Mouse (Mus musculus) kidney, embryonic 16.5 days (tissue): ENCODE results near the gene Shbg. TPM values are rescaled to one million over a fixed set of nuclear protein-coding genes. Genes with fewer than 3 reads are reported as not detected.
"Not testable (repeated sequence)": the region's sequence is repeated elsewhere in the genome, so short reads cannot be mapped to it uniquely, and the experiment has no call there.

Source experiments
- ATAC-seq: fragments of 200-750 bp; cut with Nextera tagmentation; 2 replicates; pipeline ENCODE4 v1.8.0; 2017; ENCODE audit warnings: moderate TSS enrichment; ENCODE audit not compliant: low FRiP score, low TSS enrichment
- H3K27ac ChIP-seq: fragments of 300-500 bp; sonication (generic); 2 replicates; pipeline ENCODE4 v1.5.1; 2014; ENCODE audit warnings: low read length
- H3K27me3 ChIP-seq: fragments of 300-500 bp; sonication (generic); 2 replicates; pipeline ENCODE4 v1.6.1; 2014; ENCODE audit warnings: low read length, control low read depth, mixed read lengths; ENCODE audit not compliant: insufficient read depth
- H3K36me3 ChIP-seq: fragments of 300-500 bp; sonication (generic); 2 replicates; pipeline ENCODE4 v1.6.1; 2014; ENCODE audit warnings: low read length, control low read depth, mixed read lengths; ENCODE audit not compliant: insufficient read depth
- H3K4me1 ChIP-seq: fragments of 300-500 bp; sonication (generic); 2 replicates; pipeline ENCODE4 v1.6.1; 2014; ENCODE audit warnings: low read length, control low read depth, mixed read lengths; ENCODE audit not compliant: insufficient read depth
- H3K4me2 ChIP-seq: fragments of 300-500 bp; sonication (generic); replicated peaks from 2 replicates; pipeline ENCODE4 v1.6.1; 2014; ENCODE audit warnings: low read depth, low read length
- H3K4me3 ChIP-seq: fragments of 300-500 bp; sonication (generic); 2 replicates; pipeline ENCODE4 v1.5.1; 2014; ENCODE audit warnings: mild to moderate bottlenecking, low read length
- H3K9ac ChIP-seq: fragments of 300-500 bp; sonication (generic); replicated peaks from 2 replicates; pipeline ENCODE4 v1.6.1; 2014; ENCODE audit warnings: low read length
- H3K9me3 ChIP-seq: fragments of 300-500 bp; sonication (generic); 2 replicates; pipeline ENCODE4 v1.6.1; 2016; ENCODE audit warnings: low read length, control low read depth
- WGBS: fragments of 180-500 bp; shearing (Covaris S2); extraction: QIAGEN DNeasy Blood & Tissue Kit; methylation state at CpG from one replicate; pipeline ENCODE4 v1.1.7; 2014; 5-methylcytosine and 5-hydroxymethylcytosine counted together
- polyA plus RNA-seq: library from polyadenylated mRNA; unstranded; fragments of >200 nt; fragmentation: Nextera tagmentation; extraction: Ambion mirVana; gene quantifications from 2 replicates; pipeline ENCODE4 v1.2.1, GENCODE M21; 2015

The Shbg gene
- polyA plus RNA-seq, 1 experiment from 2014 or later = not detected

GRCm38 (mm10) chr11:69614257-69614588, 3.5 kb downstream of the Shbg start:
- 53% methylated on average over 11 of the region's 11 CpGs for WGBS
- H3K9me3 ChIP-seq, H3K27ac ChIP-seq, H3K27me3 ChIP-seq, H3K36me3 ChIP-seq, H3K4me3 ChIP-seq, H3K9ac ChIP-seq, ATAC-seq, H3K4me1 ChIP-seq: not testable (repeated sequence)
- peak overlapping the region; percentile 43; the same call in 1 of the 2 replicates for H3K4me2 ChIP-seq

- 12% methylated on average over 18 of the region's 19 CpGs for WGBS
- Histone ChIP-seq H3K27me3 (no peaks in the 10 kb centered on the region), H3K4me3 (peak overlapping the region; percentile 8; the same call in 1 of the 2 replicates), H3K4me1 (peaks cover 4% of the 10 kb centered on the region; the same call in 1 of the 2 replicates), H3K9me3 (no peaks in the 10 kb centered on the region), H3K27ac (no peak overlapping the region), H3K4me2 (peak overlapping the region; percentile 43; the same call in 1 of the 2 replicates), H3K36me3 (no peaks in the 10 kb centered on the region), H3K9ac (peak overlapping the region; percentile 53)
- ATAC-seq = no peak
These were observed 4.0 kb downstream of the Shbg start for GRCm38 (mm10) chr11:69613553-69614256.

GRCm38 (mm10) chr11:69610899-69611298, 6.8 kb downstream of the Shbg start:
- Histone ChIP-seq H3K36me3 (no peaks in the 10 kb centered on the region), H3K4me3 (no peak overlapping the region), H3K9ac (no peak overlapping the region), H3K27ac (no peak overlapping the region), H3K9me3 (no peaks in the 10 kb centered on the region), H3K27me3 (no peaks in the 10 kb centered on the region), H3K4me2 (no peak overlapping the region), H3K4me1 (peaks cover 9% of the 10 kb centered on the region; the same call in 1 of the 2 replicates)
- no peak for ATAC-seq
- 53% methylated on average over 4 of the region's 4 CpGs for WGBS

- Histone ChIP-seq H3K4me3 (no peak overlapping the region), H3K27me3 (peaks cover 3% of the 10 kb centered on the region), H3K27ac (no peak overlapping the region), H3K4me2 (no peak overlapping the region), H3K9ac (no peak overlapping the region), H3K9me3 (no peaks in the 10 kb centered on the region), H3K36me3 (no peaks in the 10 kb centered on the region), H3K4me1 (peaks cover 17% of the 10 kb centered on the region)
- ATAC-seq = no peak
- 70% methylated on average over 7 of the region's 7 CpGs for WGBS
These were observed 8.3 kb downstream of the Shbg start for GRCm38 (mm10) chr11:69609416-69609815.

- Histone ChIP-seq H3K4me2 (no peak overlapping the region), H3K9me3 (no peaks in the 10 kb centered on the region), H3K9ac (no peak overlapping the region), H3K4me3 (no peak overlapping the region), H3K4me1 (peaks cover 16% of the 10 kb centered on the region), H3K36me3 (no peaks in the 10 kb centered on the region), H3K27ac (no peak overlapping the region), H3K27me3 (peaks cover 9% of the 10 kb centered on the region)
- 93% methylated on average over 3 of the region's 3 CpGs for WGBS
- ATAC-seq = no peak
These were observed 9.2 kb downstream of the Shbg start for GRCm38 (mm10) chr11:69608525-69608924.

GRCm38 (mm10) chr11:69606832-69607231, 10.9 kb downstream of the Shbg start:
- Histone ChIP-seq H3K27ac (no peak overlapping the region), H3K27me3 (peaks cover 9% of the 10 kb centered on the region), H3K9me3 (no peaks in the 10 kb centered on the region), H3K4me3 (no peak overlapping the region), H3K4me2 (no peak overlapping the region), H3K36me3 (no peaks in the 10 kb centered on the region), H3K4me1 (peaks cover 14% of the 10 kb centered on the region; the same call in 1 of the 2 replicates), H3K9ac (no peak overlapping the region)
- ATAC-seq = no peak
- 75% methylated on average over 2 of the region's 2 CpGs for WGBS

GRCm38 (mm10) chr11:69606491-69606795, 11.3 kb downstream of the Shbg start:
- Histone ChIP-seq H3K4me1 (peaks cover 14% of the 10 kb centered on the region; the same call in 1 of the 2 replicates), H3K9me3 (no peaks in the 10 kb centered on the region), H3K9ac (no peak overlapping the region), H3K36me3 (no peaks in the 10 kb centered on the region), H3K27ac (no peak overlapping the region), H3K4me2 (peak overlapping the region; percentile 98), H3K4me3 (peak overlapping the region; percentile 52), H3K27me3 (peaks cover 9% of the 10 kb centered on the region)
- 67% methylated on average over 2 of the region's 2 CpGs for WGBS
- ATAC-seq = no peak

- H3K4me3 ChIP-seq = peak within 1 kb of the TSS; percentile 52
- H3K4me2 ChIP-seq = peak within 1 kb of the TSS; percentile 98
- H3K9me3 ChIP-seq = no peaks in the 10 kb centered on the region
- H3K27ac ChIP-seq = peak within 1 kb of the TSS; percentile 30; the same call in 1 of the 2 replicates
- H3K9ac ChIP-seq = peak within 1 kb of the TSS; percentile 69
- H3K36me3 ChIP-seq = no peaks in the 10 kb centered on the region
- ATAC-seq = peak; percentile 90
- H3K27me3 ChIP-seq = peaks cover 9% of the 10 kb centered on the region
- peaks cover 19% of the 10 kb centered on the region for H3K4me1 ChIP-seq
- WGBS = 1% methylated on average over 32 of the region's 32 CpGs
These were observed 11.8 kb downstream of the Shbg start, which contains the start of gene Atp1b2 for GRCm38 (mm10) chr11:69605726-69606490. Gene Atp1b2, minus strand, starts transcription at chr11:69605942.

- peak overlapping the region; percentile 98 for H3K4me2 ChIP-seq
- H3K27me3 ChIP-seq = peaks cover 9% of the 10 kb centered on the region
- WGBS = under 1% methylated on average over 71 of the region's 73 CpGs
- H3K4me3 ChIP-seq = peak overlapping the region; percentile 52
- H3K9ac ChIP-seq = peak overlapping the region; percentile 69
- ATAC-seq = peak; percentile 25
- H3K27ac ChIP-seq = peak overlapping the region; percentile 30; the same call in 1 of the 2 replicates
- H3K4me1 ChIP-seq = peaks cover 28% of the 10 kb centered on the region
- no peaks in the 10 kb centered on the region for H3K9me3 ChIP-seq
- H3K36me3 ChIP-seq = no peaks in the 10 kb centered on the region
These were observed 12.7 kb downstream of the Shbg start for GRCm38 (mm10) chr11:69604795-69605664.
